Mouse (Mus musculus) C2C12 (cell line): ENCODE results near the gene Mylk4. TPM values are rescaled to one million over a fixed set of nuclear protein-coding genes. Genes with fewer than 3 reads are reported as not detected.

ENCODE experiments used
- H3K27me3 ChIP-seq: one replicate; pipeline ENCODE4 v1.6.1; 2011; ENCODE audit not compliant: control insufficient read depth, insufficient read depth, insufficient read length
- H3K36me3 ChIP-seq: one replicate; pipeline ENCODE4 v1.6.1; 2011; ENCODE audit not compliant: control insufficient read depth, insufficient read depth
- H3K4me3 ChIP-seq: one replicate; pipeline ENCODE4 v1.5.1; 2011; ENCODE audit warnings: mild to moderate bottlenecking, control low read depth; ENCODE audit not compliant: poor library complexity, insufficient read depth, severe bottlenecking
- H3K79me2 ChIP-seq: one replicate; pipeline ENCODE4 v1.6.1; 2011; ENCODE audit not compliant: control insufficient read depth, insufficient read depth
- H3K79me3 ChIP-seq: one replicate; pipeline ENCODE4 v1.6.1; 2011; ENCODE audit warnings: low read depth, control low read depth
- H3ac ChIP-seq: one replicate; pipeline ENCODE3; 2011; ENCODE audit warnings: low read depth; ENCODE audit not compliant: control insufficient read depth, insufficient read length
- CEBPB ChIP-seq: IDR thresholded peaks from one replicate; pipeline ENCODE4 v1.6.1; 2011; ENCODE audit warnings: low read depth, mild to moderate bottlenecking, control low read depth, moderate library complexity
- CTCF ChIP-seq: IDR thresholded peaks from one replicate; pipeline ENCODE4 v1.5.1; 2011; ENCODE audit not compliant: control insufficient read depth, insufficient read depth, insufficient read length
- FOSL1 ChIP-seq: IDR thresholded peaks from one replicate; pipeline ENCODE4 v1.8.0; 2011; ENCODE audit warnings: mild to moderate bottlenecking, low read length; ENCODE audit not compliant: poor library complexity, insufficient read depth, severe bottlenecking
- MAX ChIP-seq: IDR thresholded peaks from one replicate; pipeline ENCODE4 v1.6.1; 2011; ENCODE audit warnings: mild to moderate bottlenecking, control low read depth
- MYOD1 ChIP-seq: IDR thresholded peaks from one replicate; pipeline ENCODE4 v1.6.1; 2011; ENCODE audit warnings: low read depth; ENCODE audit not compliant: control insufficient read depth, insufficient read length
- MYOG ChIP-seq: IDR thresholded peaks from one replicate; pipeline ENCODE4 v1.6.1; 2011; ENCODE audit not compliant: control insufficient read depth, insufficient read length; ENCODE audit errors: extremely low read depth
- USF1 ChIP-seq: IDR thresholded peaks from one replicate; pipeline ENCODE4 v1.6.1; 2011; ENCODE audit warnings: low read depth, mild to moderate bottlenecking, control low read depth, moderate library complexity
- polyA plus RNA-seq: library from polyadenylated mRNA; unstranded; fragments of >200 nt; fragmentation: generic; extraction: Trizol; gene quantifications from one replicate; pipeline ENCODE4 v1.2.1, GENCODE M21; 2012; ENCODE audit warnings: missing spikeins

The Mylk4 gene
- polyA plus RNA-seq, 1 experiment: 15.0 TPM

GRCm38 (mm10) chr13:32752066-32752657 lies 31.6 kb downstream of the Mylk4 start:
- no peaks in the 10 kb centered on the region for H3K36me3 ChIP-seq
- no peak overlapping the region for H3ac ChIP-seq
- no peaks in the 10 kb centered on the region for H3K79me2 ChIP-seq
- H3K4me3 ChIP-seq: no peak overlapping the region
- H3K79me3 ChIP-seq: no peaks in the 10 kb centered on the region
- no peak for TF ChIP-seq MAX
- no peaks in the 10 kb centered on the region for H3K27me3 ChIP-seq

DNA sequence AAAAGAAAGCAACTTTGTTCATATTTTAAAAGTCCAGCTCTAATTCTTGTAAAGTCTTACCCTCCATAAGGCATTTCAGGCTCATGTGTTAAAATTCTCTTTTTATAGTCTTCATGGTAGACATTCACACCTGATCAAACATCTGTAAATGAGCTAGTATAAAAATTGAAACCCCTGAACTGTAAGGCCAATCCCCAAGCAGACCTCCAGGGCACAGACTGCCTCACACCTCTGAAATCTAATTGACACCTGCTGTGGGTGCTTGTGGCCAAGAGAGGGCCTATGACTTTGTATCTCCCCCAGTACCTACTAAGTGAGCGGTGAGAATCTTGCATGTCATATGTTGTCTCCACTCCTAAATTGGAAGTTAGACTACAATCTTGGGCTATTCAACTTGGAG lies 33.2 kb downstream of the Mylk4 start:
- H3K79me2 ChIP-seq: no peaks in the 10 kb centered on the region
- TF ChIP-seq CEBPB (no peak), CTCF (no peak), USF1 (no peak), MYOD1 (no peak)
- H3K36me3 ChIP-seq: no peaks in the 10 kb centered on the region
- H3K27me3 ChIP-seq: no peaks in the 10 kb centered on the region
- no peak overlapping the region for H3K4me3 ChIP-seq
- H3K79me3 ChIP-seq: no peaks in the 10 kb centered on the region
- H3ac ChIP-seq: no peak overlapping the region

GRCm38 (mm10) chr13:32748421-32748820 lies 35.3 kb downstream of the Mylk4 start:
- Histone ChIP-seq H3ac (no peak overlapping the region), H3K27me3 (no peaks in the 10 kb centered on the region), H3K4me3 (no peak overlapping the region), H3K36me3 (no peaks in the 10 kb centered on the region), H3K79me3 (no peaks in the 10 kb centered on the region), H3K79me2 (no peaks in the 10 kb centered on the region)
- no peak for TF ChIP-seq MAX
- no peak for TF ChIP-seq MYOD1
- no peak for TF ChIP-seq USF1
- no peak for TF ChIP-seq FOSL1
- no peak for TF ChIP-seq CEBPB
- TF ChIP-seq MYOG: no peak
- TF ChIP-seq CTCF: no peak

GRCm38 (mm10) chr13:32741161-32741560 lies 42.6 kb downstream of the Mylk4 start:
- TF ChIP-seq CTCF: no peak
- no peak for TF ChIP-seq MYOD1
- TF ChIP-seq USF1: no peak
- TF ChIP-seq CEBPB: no peak
- Histone ChIP-seq H3K4me3 (no peak overlapping the region), H3K79me3 (no peaks in the 10 kb centered on the region), H3K79me2 (no peaks in the 10 kb centered on the region), H3K36me3 (no peaks in the 10 kb centered on the region), H3K27me3 (no peaks in the 10 kb centered on the region), H3ac (no peak overlapping the region)

DNA sequence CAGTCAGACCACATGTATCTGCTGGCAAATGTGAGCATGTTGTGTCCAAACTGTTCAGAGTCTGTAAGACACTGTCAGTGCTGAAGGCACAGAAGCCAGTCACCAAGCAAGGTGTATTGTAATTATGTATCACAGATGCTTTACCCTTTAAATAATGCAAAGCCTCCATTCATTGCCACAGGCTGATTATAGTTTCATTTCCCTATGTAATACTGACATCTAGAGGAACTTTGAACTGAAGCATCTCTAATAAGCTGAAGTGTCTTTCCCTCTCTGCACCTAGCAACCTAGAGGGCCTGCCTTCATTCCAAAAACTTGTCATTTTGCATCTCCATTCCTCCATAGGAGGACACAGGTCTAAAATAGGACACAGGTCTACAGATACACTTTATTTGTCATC lies 52.5 kb downstream of the Mylk4 start:
- no peaks in the 10 kb centered on the region for H3K79me3 ChIP-seq
- no peaks in the 10 kb centered on the region for H3K79me2 ChIP-seq
- no peak for TF ChIP-seq CTCF
- no peak for TF ChIP-seq MYOD1
- TF ChIP-seq MAX: no peak
- no peak for TF ChIP-seq CEBPB
- TF ChIP-seq MYOG: no peak
- TF ChIP-seq USF1: no peak
- TF ChIP-seq FOSL1: no peak
- H3ac ChIP-seq: no peak overlapping the region
- no peaks in the 10 kb centered on the region for H3K36me3 ChIP-seq
- H3K4me3 ChIP-seq: no peak overlapping the region
- no peaks in the 10 kb centered on the region for H3K27me3 ChIP-seq

GRCm38 (mm10) chr13:32724606-32725005 lies 59.1 kb downstream of the Mylk4 start:
- Histone ChIP-seq H3K27me3 (no peaks in the 10 kb centered on the region), H3K36me3 (no peaks in the 10 kb centered on the region), H3K4me3 (no peak overlapping the region), H3K79me2 (no peaks in the 10 kb centered on the region), H3K79me3 (no peaks in the 10 kb centered on the region), H3ac (no peak overlapping the region)
- TF ChIP-seq MYOD1 (no peak), CTCF (no peak), MAX (no peak), FOSL1 (no peak), MYOG (no peak), CEBPB (no peak), USF1 (no peak)
